Mouse (Mus musculus) limb, embryonic 10.5 days (tissue): ENCODE measurements around the gene Vmn2r83. TPM values are rescaled to one million over a fixed set of nuclear protein-coding genes. Genes with fewer than 3 reads are reported as not detected.

Source experiments
- DNase-seq: peaks from one replicate; pipeline ENCODE4 v3.0.0-alpha.2; 2017; ENCODE audit warnings: low spot score
- H3K27ac ChIP-seq: fragments of 300-500 bp; sonication (generic); 2 replicates; pipeline ENCODE4 v1.5.1; 2016; ENCODE audit warnings: mild to moderate bottlenecking
- H3K27me3 ChIP-seq: fragments of 300-500 bp; sonication (generic); 2 replicates; pipeline ENCODE4 v1.6.1; 2016; ENCODE audit warnings: low read depth, mild to moderate bottlenecking; ENCODE audit not compliant: poor library complexity, severe bottlenecking
- H3K36me3 ChIP-seq: fragments of 300-500 bp; sonication (generic); 2 replicates; pipeline ENCODE4 v1.6.1; 2016; ENCODE audit warnings: mild to moderate bottlenecking, moderate library complexity
- H3K4me1 ChIP-seq: fragments of 300-500 bp; sonication (generic); 2 replicates; pipeline ENCODE4 v1.6.1; 2016
- H3K4me3 ChIP-seq: fragments of 300-500 bp; sonication (generic); 2 replicates; pipeline ENCODE4 v1.5.1; 2016; ENCODE audit warnings: mild to moderate bottlenecking, moderate library complexity
- H3K9me3 ChIP-seq: fragments of 300-500 bp; sonication (generic); replicated peaks from 2 replicates; pipeline ENCODE4 v1.6.1; 2016; ENCODE audit warnings: mild to moderate bottlenecking
- WGBS: fragments of 180-500 bp; shearing (Covaris S2); methylation state at CpG from one replicate; pipeline ENCODE4 v1.1.7; 2016; 5-methylcytosine and 5-hydroxymethylcytosine counted together
- microRNA-seq: library from miRNA; unstranded; fragments of <30 nt; microRNA quantifications from one replicate; pipeline ENCODE4, GENCODE M21; 2017
- polyA plus RNA-seq: library from polyadenylated mRNA; unstranded; fragments of >200 nt; fragmentation: Nextera tagmentation; extraction: Ambion mirVana; gene quantifications from 2 replicates; pipeline ENCODE4 v1.2.1, GENCODE M21; 2016

Vmn2r83 gene
- polyA plus RNA-seq, 1 experiment from 2014 or later, result not detected

GRCm38 (mm10) chr10:79541522-79541921 lies 73.0 kb downstream of the Vmn2r83 start:
- no peaks in the 10 kb centered on the region for H3K9me3 ChIP-seq
- DNase-seq, result no peak
- H3K36me3 ChIP-seq, result peaks cover 89% of the 10 kb centered on the region
- no peak overlapping the region for H3K27ac ChIP-seq
- 89% methylated on average over 15 of the region's 15 CpGs for WGBS
- no peaks in the 10 kb centered on the region for H3K4me1 ChIP-seq
- no peak overlapping the region; the same call in 1 of the 2 replicates for H3K4me3 ChIP-seq
- no peaks in the 10 kb centered on the region for H3K27me3 ChIP-seq

GRCm38 (mm10) chr10:79542171-79542570 lies 73.6 kb downstream of the Vmn2r83 start:
- Histone ChIP-seq H3K27me3 (no peaks in the 10 kb centered on the region), H3K9me3 (no peaks in the 10 kb centered on the region), H3K4me3 (no peak overlapping the region), H3K27ac (no peak overlapping the region), H3K36me3 (peaks cover 95% of the 10 kb centered on the region), H3K4me1 (0 out of 2 replicates have a peak, but pooled peaks cover 1% of the 10 kb centered on the region)
- 95% methylated on average over 11 of the region's 11 CpGs for WGBS
- DNase-seq, result no peak

Small RNAs within 50 kb of the gene (microRNA-seq; reads per million reads assigned to microRNA genes)
- gene Mir6909, result not detected

Other genes with a start within 250 kb of the Vmn2r83 start
- gene Vmn2r81, start 221.0 kb upstream of the Vmn2r83 start, polyA plus RNA-seq, result not detected in 2 replicates
- not detected in 2 replicates for gene Vmn2r82, start 112.2 kb upstream of the Vmn2r83 start, polyA plus RNA-seq
- gene Plpp2, start 65.1 kb downstream of the Vmn2r83 start, polyA plus RNA-seq, result 26.6 and 29.3 TPM in 2 replicates
- 71.3 and 79.8 TPM in 2 replicates for gene Mier2, start 86.5 kb downstream of the Vmn2r83 start, polyA plus RNA-seq
- not detected in 2 replicates for gene Theg, start 118.6 kb downstream of the Vmn2r83 start, polyA plus RNA-seq
- gene C2cd4c, start 145.3 kb downstream of the Vmn2r83 start, polyA plus RNA-seq, result not detected in 2 replicates
- gene Shc2, start 169.2 kb downstream of the Vmn2r83 start, polyA plus RNA-seq, result 7.8 and 8.6 TPM in 2 replicates
- not detected in 2 replicates for gene Odf3l2, start 177.0 kb downstream of the Vmn2r83 start, polyA plus RNA-seq
- gene Madcam1, start 195.8 kb downstream of the Vmn2r83 start, polyA plus RNA-seq, result 3.7 and 6.4 TPM in 2 replicates
- gene Tpgs1, start 200.6 kb downstream of the Vmn2r83 start, polyA plus RNA-seq, result 68.0 and 73.0 TPM in 2 replicates
- 209 and 259 TPM in 2 replicates for gene Cdc34, start 213.5 kb downstream of the Vmn2r83 start, polyA plus RNA-seq
- 0.76 and 0.94 TPM in 2 replicates for gene Gzmm, start 220.3 kb downstream of the Vmn2r83 start, polyA plus RNA-seq
- gene Bsg, start 235.8 kb downstream of the Vmn2r83 start, polyA plus RNA-seq, result 642 and 664 TPM in 2 replicates
- 0.04 TPM in 1 of 2 replicates, not detected in the other for gene Hcn2, start 247.9 kb downstream of the Vmn2r83 start, polyA plus RNA-seq